ENCODE assay signal across 29 mouse cellular contexts in genomic region chr12:54402591-54402990, GRCm38 (mm10).
DNase-seq lines count a peak whose midpoint lies in the region; ATAC-seq lines count a peak whose summit lies in the region.
"Had no signal": no experiment of that assay in that cellular context is flagged by ENCODE, and none has a peak within 500 bp of the region (broad histone marks: within the 10 kb centered on the region; RNA-seq: fewer than 3 reads in every experiment).

No protein-coding gene starts in this region.

- intact Hi-C loops in gastrocnemius, postnatal 14 days (cut with DNase I; ENCODE audit: low total_unique reads): no loop called here

- H3K4me3 ChIP-seq in kidney, embryonic 16.5 days (ENCODE audit: low read length): no peak overlapping the region
- H3K4me3 ChIP-seq: embryonic facial prominence, embryonic 12.5 days; forebrain, embryonic 15.5 days; hindbrain, embryonic 12.5 days; intestine, embryonic 15.5 days; limb, embryonic 10.5 days; limb, embryonic 15.5 days; liver, embryonic 13.5 days; megakaryocyte, embryonic 14.5 days; midbrain, embryonic 13.5 days; neural tube, embryonic 13.5 days had no signal

- H3K36me3 ChIP-seq in kidney, embryonic 16.5 days (ENCODE audit: insufficient read depth, low read length): no peaks in the 10 kb centered on the region
- H3K36me3 ChIP-seq: embryonic facial prominence, embryonic 12.5 days; forebrain, embryonic 15.5 days; hindbrain, embryonic 12.5 days; intestine, embryonic 15.5 days; limb, embryonic 10.5 days; limb, embryonic 15.5 days; liver, embryonic 13.5 days; midbrain, embryonic 13.5 days; neural tube, embryonic 13.5 days had no signal

- H3K4me1 ChIP-seq in kidney, embryonic 16.5 days (ENCODE audit: insufficient read depth, low read length): no peaks in the 10 kb centered on the region
- H3K4me1 ChIP-seq: limb, embryonic 10.5 days; liver, embryonic 13.5 days; megakaryocyte, embryonic 14.5 days; neural tube, embryonic 13.5 days had no signal

- no peaks in the 10 kb centered on the region for H3K9me3 ChIP-seq in kidney, embryonic 16.5 days (ENCODE audit: low read length)
- H3K9me3 ChIP-seq: embryonic facial prominence, embryonic 12.5 days; forebrain, embryonic 15.5 days; hindbrain, embryonic 12.5 days; intestine, embryonic 15.5 days; limb, embryonic 10.5 days; limb, embryonic 15.5 days; liver, embryonic 13.5 days; neural tube, embryonic 13.5 days had no signal

- no peak for ATAC-seq in kidney, embryonic 16.5 days (ENCODE audit: low FRiP score, low TSS enrichment)
- ATAC-seq: forebrain, embryonic 15.5 days; hindbrain, postnatal 0 days; intestine, embryonic 15.5 days; lung, postnatal 0 days; midbrain, embryonic 13.5 days; Patski had no signal

- no peak overlapping the region for H3K27ac ChIP-seq in kidney, embryonic 16.5 days (ENCODE audit: low read length)
- H3K27ac ChIP-seq: embryonic facial prominence, embryonic 12.5 days; forebrain, embryonic 15.5 days; hindbrain, embryonic 12.5 days; hindbrain, postnatal 0 days; intestine, embryonic 15.5 days; limb, embryonic 10.5 days; limb, embryonic 15.5 days; liver, embryonic 13.5 days; midbrain, embryonic 13.5 days; neural tube, embryonic 13.5 days; stomach, postnatal 0 days had no signal

- no peaks in the 10 kb centered on the region for H3K27me3 ChIP-seq in kidney, embryonic 16.5 days (ENCODE audit: insufficient read depth, low read length)
- H3K27me3 ChIP-seq: embryonic facial prominence, embryonic 12.5 days; forebrain, embryonic 15.5 days; hindbrain, embryonic 12.5 days; intestine, embryonic 15.5 days; liver, embryonic 13.5 days; midbrain, embryonic 13.5 days; neural tube, embryonic 13.5 days; Patski had no signal

- WGBS in kidney, embryonic 16.5 days: 89% methylated on average over 6 of the region's 6 CpGs

- DNase-seq in cerebellum, postnatal 10 days: peak; percentile 63 to 70
- no peak for DNase-seq in cerebellum, adult 11-12 months
- DNase-seq in gastrocnemius, postnatal 14 days: peak; percentile 14
- no peak for DNase-seq in gastrocnemius, postnatal 10 days
- DNase-seq in kidney, adult 9 months: peak; percentile 18
- no peak for DNase-seq in layer of hippocampus, adult 9-10 months (ENCODE audit: low spot score)
- DNase-seq: adrenal gland, postnatal 25 days; embryo, embryonic 11 days; heart, postnatal 36 days; layer of hippocampus, adult 9-11 months; liver, embryonic 13.5 days; lung, adult 18-20 months; lung, postnatal 4 days; right cerebral cortex, postnatal 4 days had no signal

- H3K4me2 ChIP-seq in kidney, embryonic 16.5 days (replicated peaks; ENCODE audit: low read depth, low read length): no peak overlapping the region
- H3K4me2 ChIP-seq: embryonic facial prominence, embryonic 12.5 days; forebrain, embryonic 15.5 days; heart, embryonic 11.5 days; hindbrain, embryonic 12.5 days; intestine, embryonic 15.5 days; limb, embryonic 15.5 days; liver, embryonic 13.5 days; midbrain, embryonic 13.5 days; neural tube, embryonic 13.5 days had no signal

- H3K9ac ChIP-seq in kidney, embryonic 16.5 days (replicated peaks; ENCODE audit: low read length): no peak overlapping the region
- H3K9ac ChIP-seq: embryonic facial prominence, embryonic 12.5 days; forebrain, embryonic 15.5 days; hindbrain, embryonic 12.5 days; intestine, embryonic 15.5 days; limb, embryonic 15.5 days; liver, embryonic 13.5 days; midbrain, embryonic 13.5 days; neural tube, embryonic 13.5 days had no signal

Comparison
In these comparisons a context has a peak if more than half of its experiments do, and no peak if none do; other contexts are left out.
1. DNase-seq: peak in cerebellum, postnatal 10 days (2 of 2), gastrocnemius, postnatal 14 days (single experiment) and kidney, adult 9 months (single experiment); none in cerebellum, adult 11-12 months (single experiment), gastrocnemius, postnatal 10 days (single experiment) and layer of hippocampus, adult 9-10 months (single experiment).